Mouse (Mus musculus) intestine, embryonic 16.5 days (tissue): ENCODE data around the gene Uso1. TPM values are rescaled to one million over a fixed set of nuclear protein-coding genes. Genes with fewer than 3 reads are reported as not detected.
"Not testable (repeated sequence)": the region's sequence is repeated elsewhere in the genome, so short reads cannot be mapped to it uniquely, and the experiment has no call there.

ENCODE experiments used
- ATAC-seq: fragments of 200-750 bp; cut with Nextera tagmentation; 2 replicates; pipeline ENCODE4 v1.8.0; 2017; ENCODE audit warnings: moderate TSS enrichment, moderate library complexity
- H3K27ac ChIP-seq: fragments of 300-500 bp; sonication (generic); 2 replicates; pipeline ENCODE4 v1.5.1; 2014; ENCODE audit warnings: mild to moderate bottlenecking, low read length
- H3K27me3 ChIP-seq: fragments of 300-500 bp; sonication (generic); replicated peaks from 2 replicates; pipeline ENCODE4 v1.6.1; 2014; ENCODE audit warnings: low read length, control low read depth, mixed read lengths; ENCODE audit not compliant: control insufficient read depth, insufficient read depth
- H3K36me3 ChIP-seq: fragments of 300-500 bp; sonication (generic); 2 replicates; pipeline ENCODE4 v1.6.1; 2014; ENCODE audit warnings: low read length, control low read depth; ENCODE audit not compliant: control insufficient read depth, insufficient read depth
- H3K4me1 ChIP-seq: fragments of 300-500 bp; sonication (generic); 2 replicates; pipeline ENCODE4 v1.6.1; 2014; ENCODE audit warnings: low read length, control low read depth, mixed read lengths; ENCODE audit not compliant: control insufficient read depth, insufficient read depth
- H3K4me2 ChIP-seq: fragments of 300-500 bp; sonication (generic); 2 replicates; pipeline ENCODE4 v1.6.1; 2014; ENCODE audit warnings: low read depth, low read length, control low read depth
- H3K4me3 ChIP-seq: fragments of 300-500 bp; sonication (generic); 2 replicates; pipeline ENCODE4 v1.5.1; 2014; ENCODE audit warnings: mild to moderate bottlenecking, low read length
- H3K9ac ChIP-seq: fragments of 300-500 bp; sonication (generic); 2 replicates; pipeline ENCODE4 v1.6.1; 2014; ENCODE audit warnings: low read depth, low read length
- H3K9me3 ChIP-seq: fragments of 300-500 bp; sonication (generic); 2 replicates; pipeline ENCODE4 v1.6.1; 2016; ENCODE audit warnings: low read length, control low read depth; ENCODE audit not compliant: control insufficient read depth
- WGBS: fragments of 180-500 bp; shearing (Covaris S2); extraction: QIAGEN DNeasy Blood & Tissue Kit; methylation state at CpG from one replicate; pipeline ENCODE4 v1.1.7; 2014; 5-methylcytosine and 5-hydroxymethylcytosine counted together
- polyA plus RNA-seq: library from polyadenylated mRNA; unstranded; fragments of >200 nt; fragmentation: Nextera tagmentation; extraction: Ambion mirVana; gene quantifications from 2 replicates; pipeline ENCODE4 v1.2.1, GENCODE M21; 2015

The Uso1 gene
- polyA plus RNA-seq, 1 experiment from 2014 or later: 43.5 TPM

DNA sequence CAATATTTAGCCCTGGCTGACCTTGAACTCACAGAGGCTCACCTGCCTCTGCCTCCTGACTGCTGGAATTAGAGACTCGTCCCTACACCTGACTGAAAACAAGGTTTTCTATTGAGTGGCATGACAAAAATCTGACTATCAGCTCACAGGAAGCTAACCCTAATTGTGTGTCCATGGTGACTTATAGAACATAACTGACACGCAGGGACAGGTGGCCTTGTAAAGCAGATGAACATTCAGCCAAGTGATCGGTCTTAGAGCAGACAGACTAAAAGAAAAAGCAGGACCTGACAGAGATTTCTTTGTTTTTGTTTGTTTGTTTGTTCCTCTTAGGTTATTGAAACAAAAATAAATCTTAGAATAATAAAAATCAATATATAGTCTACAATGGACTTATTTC lies 10.5 kb downstream of the Uso1 start:
- no peak overlapping the region for H3K27ac ChIP-seq
- 0 out of 2 replicates have a peak, but pooled peaks cover 2% of the 10 kb centered on the region for H3K4me1 ChIP-seq
- H3K36me3 ChIP-seq: peaks cover 5% of the 10 kb centered on the region; the same call in 1 of the 2 replicates
- ATAC-seq: no peak
- no peak overlapping the region for H3K4me3 ChIP-seq
- H3K9ac ChIP-seq: no peak overlapping the region
- H3K4me2 ChIP-seq: no peak overlapping the region
- no peaks in the 10 kb centered on the region for H3K9me3 ChIP-seq
- 90% methylated on average over 3 of the region's 3 CpGs for WGBS
- no peaks in the 10 kb centered on the region for H3K27me3 ChIP-seq

DNA sequence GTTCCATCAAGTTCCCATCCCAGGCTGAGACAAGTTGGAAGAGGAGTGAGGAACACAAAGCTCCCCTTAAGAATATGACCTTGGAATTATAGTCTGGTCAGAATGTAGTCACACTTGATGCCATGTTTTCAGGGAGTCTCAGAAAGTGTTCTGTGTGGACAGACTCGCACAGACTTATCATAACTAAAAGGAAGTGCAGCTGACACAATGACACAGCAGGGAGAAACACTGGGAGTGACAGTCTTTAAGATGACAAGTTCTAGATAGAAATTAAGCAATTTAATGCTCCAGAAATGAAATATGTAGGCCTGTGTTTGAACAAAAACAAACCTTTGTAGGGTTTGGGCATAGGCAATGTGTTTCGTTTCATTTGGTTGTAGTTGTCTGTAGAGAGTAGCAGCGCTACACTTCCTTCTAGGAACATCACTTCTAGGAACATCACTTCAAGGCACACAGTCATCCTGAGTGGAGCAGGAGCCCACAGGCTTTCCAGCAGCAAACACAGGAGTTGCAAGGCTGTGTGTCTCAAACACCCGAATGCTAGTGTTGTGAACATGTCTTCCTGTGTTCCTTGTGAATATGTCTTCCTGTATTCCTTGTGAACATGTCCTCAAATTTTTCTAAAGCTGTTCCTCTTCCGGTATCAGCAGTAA lies 11.7 kb downstream of the Uso1 start:
- Histone ChIP-seq H3K36me3 (peaks cover 5% of the 10 kb centered on the region; the same call in 1 of the 2 replicates), H3K4me2 (no peak overlapping the region), H3K27ac (no peak overlapping the region), H3K27me3 (no peaks in the 10 kb centered on the region), H3K9ac (no peak overlapping the region), H3K4me3 (no peak overlapping the region), H3K9me3 (no peaks in the 10 kb centered on the region), H3K4me1 (0 out of 2 replicates have a peak, but pooled peaks cover 2% of the 10 kb centered on the region)
- no peak for ATAC-seq
- WGBS: 86% methylated on average over 5 of the region's 5 CpGs

DNA sequence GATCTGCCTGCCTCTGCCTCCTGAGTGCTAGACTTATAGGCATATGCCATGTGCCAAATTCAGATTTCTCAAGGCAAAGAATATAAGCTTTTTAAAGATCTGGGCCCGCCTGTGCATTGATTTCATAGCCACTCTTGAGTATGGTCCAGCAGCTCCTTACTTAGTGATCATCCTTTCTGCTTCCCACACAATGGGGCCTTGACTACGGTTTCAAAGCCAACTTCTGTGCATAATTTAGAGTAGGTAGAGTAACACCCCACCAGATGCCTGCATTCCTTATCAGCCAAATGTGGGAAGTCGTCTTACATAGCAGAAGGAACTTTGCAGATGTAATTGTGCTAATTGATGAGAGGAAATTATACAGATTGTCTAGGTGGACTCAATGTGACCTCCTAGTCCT lies 17.1 kb downstream of the Uso1 start:
- Histone ChIP-seq H3K36me3 (peaks cover 5% of the 10 kb centered on the region; the same call in 1 of the 2 replicates), H3K27ac (no peak overlapping the region), H3K9ac (no peak overlapping the region), H3K27me3 (no peaks in the 10 kb centered on the region), H3K4me2 (no peak overlapping the region), H3K4me1 (no peaks in the 10 kb centered on the region), H3K4me3 (no peak overlapping the region), H3K9me3 (no peaks in the 10 kb centered on the region)
- no peak for ATAC-seq
- WGBS: 83% methylated on average over 3 of the region's 3 CpGs

DNA sequence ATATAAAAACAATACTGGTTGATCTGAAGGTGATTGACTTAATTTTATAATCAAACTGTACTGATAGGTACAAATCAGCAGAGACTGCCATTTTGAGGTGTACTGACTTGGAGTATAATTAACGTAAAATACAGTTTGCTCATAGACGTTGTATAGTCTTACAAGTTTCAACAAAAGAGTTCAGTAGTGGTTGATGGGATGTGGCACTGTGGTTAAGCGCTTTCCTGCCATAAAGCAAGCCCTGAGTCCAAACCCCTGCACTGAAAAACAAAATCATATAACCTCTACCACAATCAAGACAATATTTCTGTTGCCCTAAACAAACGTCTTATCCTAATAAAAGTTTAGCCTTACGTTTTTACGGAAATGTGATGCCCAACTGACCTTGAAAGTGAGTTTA lies 28.2 kb downstream of the Uso1 start:
- 76% methylated on average over 6 of the region's 6 CpGs for WGBS
- H3K27me3 ChIP-seq: no peaks in the 10 kb centered on the region
- no peak overlapping the region for H3K4me2 ChIP-seq
- H3K36me3 ChIP-seq: peaks cover 3% of the 10 kb centered on the region; the same call in 1 of the 2 replicates
- H3K9me3 ChIP-seq: no peaks in the 10 kb centered on the region
- H3K9ac ChIP-seq: no peak overlapping the region
- no peak overlapping the region for H3K4me3 ChIP-seq
- H3K27ac ChIP-seq: no peak overlapping the region
- no peak for ATAC-seq
- no peaks in the 10 kb centered on the region for H3K4me1 ChIP-seq

DNA sequence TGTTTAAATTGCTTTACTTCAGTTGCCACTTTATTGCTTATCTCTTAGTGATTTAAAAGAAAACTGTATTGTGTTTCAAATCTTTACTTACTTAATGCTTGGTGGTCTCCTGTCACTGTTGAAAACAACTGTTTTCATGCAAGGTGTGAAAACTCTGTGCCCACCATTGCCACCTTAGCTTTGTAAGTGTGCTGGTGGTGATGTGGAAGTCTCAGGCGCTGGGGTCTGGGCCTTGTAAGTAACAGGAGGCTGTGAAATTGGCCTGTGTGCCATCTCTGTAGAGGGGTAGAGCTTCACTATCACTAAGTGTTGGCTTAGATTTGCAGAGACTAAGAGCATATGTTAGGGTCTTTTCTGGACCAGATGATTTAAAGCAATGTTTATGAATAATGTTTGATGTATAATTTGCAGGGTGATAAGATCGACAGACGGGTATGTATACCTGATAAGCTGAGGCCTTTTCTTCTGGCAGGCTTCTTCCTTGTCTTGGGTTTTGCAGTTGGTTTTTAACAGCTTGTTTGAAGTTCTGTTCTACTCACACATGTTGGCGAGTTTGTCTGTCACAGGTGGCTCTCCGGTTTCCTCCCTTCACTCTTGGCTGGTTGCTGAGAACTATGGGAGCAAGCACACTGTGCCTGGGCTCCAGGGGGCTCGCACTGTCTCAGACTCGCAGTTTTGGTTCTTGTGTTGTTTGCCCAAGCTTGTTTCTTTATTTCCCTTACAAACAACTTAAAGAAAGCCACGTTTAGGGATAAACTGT lies 45.5 kb downstream of the Uso1 start:
- peaks cover 22% of the 10 kb centered on the region for H3K36me3 ChIP-seq

DNA sequence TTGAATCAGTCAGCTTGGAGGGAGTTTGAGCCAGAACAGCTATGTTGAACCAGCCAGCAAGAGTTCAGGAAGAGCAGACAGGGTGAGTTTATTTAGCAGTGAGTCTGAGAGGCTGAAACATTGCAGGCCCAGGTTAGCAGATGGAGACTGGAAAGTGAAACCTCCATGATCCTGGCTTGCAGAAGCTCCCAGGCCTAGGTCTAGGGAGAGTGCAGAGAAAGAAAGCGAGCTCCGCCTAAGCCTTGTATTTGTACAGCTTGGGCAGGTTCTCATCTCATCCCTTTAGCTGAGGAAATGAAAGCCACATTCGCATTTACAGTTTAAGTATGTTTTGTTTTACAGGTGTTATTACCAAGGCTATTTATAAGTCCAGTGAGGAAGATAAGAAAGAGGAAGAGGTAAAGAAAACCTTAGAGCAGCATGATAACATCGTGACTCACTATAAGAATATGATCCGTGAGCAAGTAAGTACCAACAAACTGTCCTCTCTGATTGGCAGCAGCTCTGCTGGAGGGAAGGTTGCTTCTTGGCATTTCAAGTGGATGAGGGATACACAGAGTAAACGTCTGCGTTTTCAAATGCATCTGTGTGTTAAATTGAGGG lies 51.2 kb downstream of the Uso1 start:
- Histone ChIP-seq H3K27ac (no peak overlapping the region), H3K4me1 (no peaks in the 10 kb centered on the region)

More for the DNA sequence above, 45.5 kb downstream of the Uso1 start:
- Histone ChIP-seq H3K4me2 (no peak overlapping the region), H3K9me3 (no peaks in the 10 kb centered on the region), H3K27ac (no peak overlapping the region), H3K27me3 (no peaks in the 10 kb centered on the region), H3K4me3 (no peak overlapping the region), H3K4me1 (no peaks in the 10 kb centered on the region), H3K9ac (no peak overlapping the region)
- WGBS: 77% methylated on average over 8 of the region's 8 CpGs
- ATAC-seq: no peak

DNA sequence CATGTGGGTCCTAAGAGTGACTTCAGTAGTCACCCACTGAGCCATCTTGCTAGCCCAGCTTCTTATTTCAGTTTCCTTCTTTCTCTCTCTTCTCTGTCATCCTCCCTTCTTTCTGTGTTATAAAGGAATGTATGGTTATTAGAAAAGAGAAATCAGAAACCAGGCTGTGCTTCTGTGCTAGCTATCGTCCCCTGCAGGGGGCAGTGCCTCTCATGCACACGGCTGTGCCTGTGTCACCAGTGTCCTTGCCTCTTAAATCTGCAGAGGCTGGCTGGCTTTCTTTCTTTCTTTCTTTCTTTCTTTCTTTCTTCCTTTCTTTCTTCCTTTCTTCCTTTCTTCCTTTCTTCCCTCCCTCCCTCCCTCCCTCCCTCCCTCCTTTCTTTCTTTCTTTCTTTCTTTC lies 58.0 kb downstream of the Uso1 start:
- not testable (repeated sequence) for H3K9ac ChIP-seq, H3K27me3 ChIP-seq, ATAC-seq, H3K27ac ChIP-seq, H3K4me3 ChIP-seq, H3K4me2 ChIP-seq, H3K4me1 ChIP-seq, H3K9me3 ChIP-seq
- 37% methylated on average over 2 of the region's 2 CpGs for WGBS
- H3K36me3 ChIP-seq: peaks cover 20% of the 10 kb centered on the region; the same call in 1 of the 2 replicates

More for the DNA sequence above, 51.2 kb downstream of the Uso1 start:
- H3K27me3 ChIP-seq: no peaks in the 10 kb centered on the region
- no peak overlapping the region for H3K9ac ChIP-seq
- H3K9me3 ChIP-seq: no peaks in the 10 kb centered on the region
- H3K4me2 ChIP-seq: no peak overlapping the region
- no peak overlapping the region for H3K4me3 ChIP-seq
- ATAC-seq: no peak; the same call in 1 of the 2 replicates
- WGBS: 91% methylated on average over 7 of the region's 7 CpGs
- H3K36me3 ChIP-seq: peaks cover 30% of the 10 kb centered on the region

DNA sequence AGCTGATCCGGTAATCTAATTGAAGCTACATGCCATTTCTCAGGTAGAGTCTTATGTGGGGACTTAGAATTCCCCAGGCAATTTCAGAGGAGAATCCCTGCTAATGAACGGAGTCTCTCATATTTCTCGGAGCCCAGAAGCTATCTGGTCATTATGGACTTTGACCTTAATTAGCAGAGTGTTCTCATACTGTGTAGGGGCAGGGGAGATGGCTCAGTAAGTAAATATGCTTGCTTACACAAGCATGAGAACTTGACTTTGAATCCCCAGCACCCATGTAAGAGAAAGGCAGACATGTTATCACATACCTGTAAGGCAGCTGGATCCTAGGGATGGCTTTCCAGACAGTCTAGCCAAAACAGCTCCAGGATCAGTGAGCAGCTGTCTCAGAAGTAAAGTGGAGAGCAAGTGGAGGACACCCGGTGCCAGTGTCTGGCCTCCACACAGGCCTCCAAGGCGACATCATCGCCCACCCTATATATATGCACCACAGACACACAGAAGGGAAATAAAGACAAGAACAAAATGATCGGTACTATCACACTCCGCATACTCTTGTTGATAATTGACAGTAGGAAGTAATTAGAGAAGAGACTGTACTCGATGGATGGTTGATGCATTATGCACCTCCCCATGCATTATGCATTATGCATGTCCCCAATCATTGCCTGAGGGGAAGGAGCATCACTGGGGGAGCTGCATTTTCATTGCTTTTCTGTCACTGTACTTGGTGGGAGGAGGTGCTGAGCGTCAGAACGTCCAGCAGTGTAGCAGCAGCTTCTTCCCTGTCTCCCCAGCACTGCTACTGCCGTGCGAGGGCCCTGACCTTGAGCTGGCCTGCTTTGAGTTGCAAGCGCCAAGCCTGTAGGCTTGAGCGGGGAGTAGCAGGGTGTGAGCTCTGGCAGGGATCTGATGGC lies 59.4 kb downstream of the Uso1 start:
- no peak for ATAC-seq
- no peak overlapping the region for H3K4me3 ChIP-seq
- no peak overlapping the region for H3K9ac ChIP-seq
- no peaks in the 10 kb centered on the region for H3K27me3 ChIP-seq
- WGBS: 82% methylated on average over 15 of the region's 15 CpGs
- H3K36me3 ChIP-seq: peaks cover 26% of the 10 kb centered on the region
- H3K4me2 ChIP-seq: no peak overlapping the region
- no peaks in the 10 kb centered on the region for H3K4me1 ChIP-seq
- H3K9me3 ChIP-seq: no peaks in the 10 kb centered on the region
- no peak overlapping the region for H3K27ac ChIP-seq

DNA sequence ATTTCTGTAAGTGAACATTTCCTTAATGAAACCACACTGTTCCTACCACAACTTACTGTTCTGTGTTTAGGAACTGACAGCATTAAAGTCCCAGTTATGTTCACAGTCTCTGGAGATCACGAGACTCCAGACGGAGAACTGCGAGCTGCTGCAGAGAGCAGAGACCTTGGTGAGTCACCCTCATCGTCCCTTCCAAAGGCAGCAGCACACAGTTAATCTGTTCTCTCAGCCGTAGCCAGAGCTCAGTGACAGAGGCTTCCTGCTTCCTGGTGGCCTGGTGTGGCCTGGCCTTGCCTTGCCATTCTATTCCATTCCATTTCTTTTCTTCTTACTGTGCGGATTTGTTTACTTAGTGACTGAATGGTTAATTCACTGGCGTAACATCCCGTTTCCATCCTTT lies 60.5 kb downstream of the Uso1 start:
- Histone ChIP-seq H3K4me2 (no peak overlapping the region), H3K4me3 (no peak overlapping the region), H3K36me3 (peaks cover 20% of the 10 kb centered on the region), H3K9ac (no peak overlapping the region), H3K27ac (no peak overlapping the region), H3K4me1 (no peaks in the 10 kb centered on the region), H3K9me3 (no peaks in the 10 kb centered on the region), H3K27me3 (no peaks in the 10 kb centered on the region)
- 80% methylated on average over 8 of the region's 8 CpGs for WGBS
- no peak for ATAC-seq
